Mouse (Mus musculus) layer of hippocampus, adult 11-12 months (tissue): ENCODE data around the gene Col4a2.

Experiments used
- DNase-seq: peaks from one replicate; pipeline ENCODE4 v3.0.0; 2022; ENCODE audit warnings: low spot score

The Col4a2 gene

GRCm38 (mm10) chr8:11324801-11325395 is 12.3 kb downstream of the Col4a2 start:
- no peak for DNase-seq

DNA sequence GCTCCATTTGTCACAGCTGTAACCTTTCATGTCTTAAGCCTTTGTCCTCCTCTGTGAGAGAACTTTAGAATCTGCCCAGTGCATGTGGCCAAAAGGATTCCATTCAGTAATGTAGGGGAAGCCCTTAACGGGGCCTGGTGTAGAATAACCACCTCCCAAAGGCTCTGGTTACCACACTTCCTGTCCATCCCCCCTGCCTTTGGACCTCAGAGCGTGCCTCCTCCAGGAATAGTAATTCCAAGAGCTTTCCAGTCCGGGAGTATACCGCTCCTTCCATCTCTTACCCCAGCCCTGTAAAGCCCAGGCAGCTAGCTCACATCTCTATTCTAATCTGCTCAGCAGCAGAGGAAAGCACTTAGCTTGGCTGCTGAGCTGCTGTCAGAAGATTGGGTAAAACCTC is 14.7 kb downstream of the Col4a2 start:
- DNase-seq: no peak

DNA sequence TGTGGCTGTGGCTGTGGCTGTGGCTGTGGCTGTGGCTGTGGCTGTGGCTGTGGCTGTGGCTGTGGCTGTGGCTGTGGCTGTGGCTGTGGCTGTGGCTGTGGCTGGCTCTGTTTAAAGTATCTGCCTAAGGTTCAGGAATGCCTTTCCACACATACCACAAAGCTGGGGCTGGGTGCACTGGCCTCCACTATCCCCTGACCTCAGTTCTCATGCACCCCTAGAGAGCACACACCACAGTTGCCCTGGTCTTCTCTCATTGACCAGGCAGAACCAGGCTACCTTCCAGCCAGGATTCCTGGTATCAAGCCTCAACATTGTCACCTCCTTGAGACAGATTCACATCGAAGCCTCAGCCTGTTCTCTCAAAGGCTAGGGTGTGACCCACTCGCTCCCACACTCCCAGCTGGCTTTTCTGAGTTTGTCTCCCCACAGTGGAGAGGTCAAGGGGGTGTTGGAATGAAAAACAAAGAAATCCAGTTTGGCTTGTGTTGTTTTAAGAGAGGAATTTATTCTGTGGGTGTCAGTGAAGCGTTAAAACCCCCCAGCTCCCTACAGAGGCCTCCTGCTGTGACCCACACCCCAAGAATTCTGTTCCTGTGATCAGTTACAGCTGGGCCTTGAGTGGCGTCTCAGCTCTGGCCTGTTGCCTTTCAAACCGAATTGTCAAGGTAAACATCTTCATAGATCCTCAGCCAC is 15.3 kb downstream of the Col4a2 start:
- no peak for DNase-seq

DNA sequence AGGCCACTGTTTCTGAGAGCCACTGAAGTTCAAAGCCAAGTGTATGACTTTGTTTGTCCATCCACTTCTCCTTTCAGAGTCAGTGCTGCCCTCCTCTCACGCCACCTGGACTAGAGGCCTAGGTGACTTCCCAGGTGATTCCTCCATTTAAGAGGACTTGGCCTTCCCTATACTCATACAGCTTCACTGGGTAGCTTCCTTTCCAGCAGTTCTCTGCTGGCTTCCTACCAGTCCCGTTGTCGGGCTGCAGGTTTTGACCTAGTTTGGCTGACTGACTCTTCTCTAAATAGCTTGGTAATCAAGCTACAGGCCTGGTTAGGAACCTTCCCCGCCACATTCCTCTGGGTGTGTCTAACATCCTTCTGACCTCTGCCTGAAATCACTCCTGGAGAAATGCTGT is 19.0 kb downstream of the Col4a2 start:
- DNase-seq: no peak

DNA sequence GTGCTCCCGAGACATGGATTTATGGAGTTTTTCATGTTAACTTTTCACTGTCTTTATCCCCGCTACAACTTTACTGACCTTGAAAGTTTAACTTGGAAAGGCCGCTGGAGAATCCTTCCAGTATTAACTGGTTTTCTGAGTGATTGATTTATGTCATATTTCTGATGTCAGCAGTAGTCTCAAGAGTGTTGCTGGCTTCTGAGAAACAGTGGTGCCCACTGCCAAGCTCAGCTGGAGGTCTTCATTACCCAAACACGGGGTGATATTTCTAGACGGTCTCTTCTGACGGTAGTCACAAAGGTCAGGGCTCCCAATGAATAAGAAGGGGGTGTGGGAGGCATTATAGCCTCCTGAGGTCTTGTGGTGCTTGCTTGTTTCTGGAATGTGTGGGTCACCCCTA is 21.1 kb downstream of the Col4a2 start:
- no peak for DNase-seq

GRCm38 (mm10) chr8:11334493-11334892 is 21.9 kb downstream of the Col4a2 start:
- no peak for DNase-seq

DNA sequence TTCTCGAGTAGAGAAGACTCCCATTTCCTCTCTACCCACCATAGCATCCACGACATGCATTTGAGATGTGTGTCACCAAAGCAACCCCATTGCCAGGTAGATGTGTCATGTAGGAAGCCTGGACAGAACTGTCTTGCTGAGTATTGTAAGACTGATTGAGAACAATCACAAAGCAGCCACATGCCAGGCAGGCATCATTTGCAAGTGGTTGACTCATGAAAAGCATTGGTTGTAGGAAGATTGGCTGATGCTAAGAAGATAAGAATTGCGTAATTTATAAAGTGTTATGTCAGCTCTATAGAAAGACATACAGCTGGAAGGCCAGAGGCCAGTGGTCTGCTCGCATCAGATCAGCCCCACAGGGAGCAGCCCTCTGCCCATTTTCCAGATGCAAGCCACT is 22.6 kb downstream of the Col4a2 start:
- no peak for DNase-seq

GRCm38 (mm10) chr8:11336346-11336745 is 23.7 kb downstream of the Col4a2 start:
- no peak for DNase-seq

GRCm38 (mm10) chr8:11337642-11338041 is 25.0 kb downstream of the Col4a2 start:
- no peak for DNase-seq

GRCm38 (mm10) chr8:11338507-11338906 is 25.9 kb downstream of the Col4a2 start:
- no peak for DNase-seq

- no peak for DNase-seq
These were observed 27.9 kb downstream of the Col4a2 start for GRCm38 (mm10) chr8:11340310-11341110.

- no peak for DNase-seq
These were observed 28.5 kb downstream of the Col4a2 start for GRCm38 (mm10) chr8:11341111-11341566.

DNA sequence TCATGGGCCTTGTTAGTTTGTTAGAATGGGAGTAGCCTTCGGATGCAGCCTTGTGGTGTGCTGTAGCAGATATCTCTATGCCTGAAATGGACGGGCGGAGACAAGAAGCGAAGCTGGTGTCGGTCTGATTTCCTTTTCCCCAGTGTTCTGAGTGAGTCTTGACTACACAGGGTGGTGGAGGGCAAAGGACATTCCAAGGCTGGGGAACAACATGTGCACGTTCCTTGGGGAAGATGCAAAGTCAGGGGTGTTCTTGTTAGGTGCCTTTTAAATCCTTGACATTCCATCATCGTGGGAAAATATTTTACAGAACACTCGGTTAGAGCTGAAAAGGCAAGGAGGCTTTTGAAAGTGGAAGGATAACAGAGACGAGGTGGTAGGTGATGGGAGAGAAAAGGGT is 31.9 kb downstream of the Col4a2 start:
- no peak for DNase-seq

GRCm38 (mm10) chr8:11346225-11346624 is 33.6 kb downstream of the Col4a2 start:
- no peak for DNase-seq

- no peak for DNase-seq
These were observed 35.1 kb downstream of the Col4a2 start for GRCm38 (mm10) chr8:11347699-11348098.

GRCm38 (mm10) chr8:11348622-11349021 is 36.0 kb downstream of the Col4a2 start:
- DNase-seq: no peak

DNA sequence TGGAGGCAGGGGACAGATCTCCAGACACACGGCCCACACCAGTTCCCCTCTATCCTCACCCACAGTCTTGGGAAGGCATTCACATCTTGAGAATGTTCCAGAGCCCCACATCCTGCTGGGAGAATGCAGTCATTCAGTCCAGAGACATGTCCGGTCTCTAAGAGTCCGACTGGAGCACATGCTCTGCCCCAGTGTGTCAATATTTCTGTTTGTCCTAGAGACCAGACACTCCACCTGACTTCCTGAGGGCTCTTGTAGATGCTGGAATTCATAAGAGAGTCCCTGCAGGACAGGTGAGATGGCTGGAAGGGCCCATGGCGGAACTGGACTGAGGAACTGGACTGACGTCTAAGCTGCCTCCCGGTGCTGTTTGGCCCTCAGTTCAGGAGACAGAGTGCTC is 38.8 kb downstream of the Col4a2 start:
- no peak for DNase-seq

GRCm38 (mm10) chr8:11352514-11352913 is 39.9 kb downstream of the Col4a2 start:
- no peak for DNase-seq

DNA sequence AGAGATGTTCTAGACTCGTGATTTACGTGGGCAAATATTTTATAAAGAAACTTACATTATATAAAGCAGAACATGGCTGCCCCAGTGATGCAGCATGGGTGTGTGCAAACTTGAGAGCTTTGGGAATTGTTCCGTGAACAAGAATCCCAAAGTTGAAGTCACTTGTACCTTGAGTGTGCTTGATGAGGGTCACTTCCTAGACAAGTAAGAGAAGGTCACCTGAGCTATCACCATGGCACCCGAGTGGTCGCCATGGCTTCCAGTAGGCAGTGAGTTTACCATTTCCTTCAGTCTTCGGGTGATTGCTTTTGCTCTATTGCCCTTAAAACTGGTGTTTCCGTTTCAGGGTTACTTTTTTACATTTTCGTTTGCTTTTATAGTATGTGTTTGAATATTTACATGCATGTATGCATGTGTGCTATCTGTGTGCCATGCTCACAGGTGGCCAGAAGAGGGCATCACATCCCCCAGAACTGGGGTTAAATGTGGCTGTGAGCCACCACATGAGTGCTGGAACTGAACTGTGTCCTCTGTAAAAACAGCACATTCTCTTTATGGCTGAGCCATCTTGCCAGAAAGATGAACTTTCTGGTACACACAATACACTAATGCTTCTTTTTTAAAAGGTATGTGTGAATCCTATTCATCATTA is 42.3 kb downstream of the Col4a2 start:
- no peak for DNase-seq

- no peak for DNase-seq
These were observed 43.3 kb downstream of the Col4a2 start for GRCm38 (mm10) chr8:11355900-11356299.

- DNase-seq: no peak
These were observed 44.2 kb downstream of the Col4a2 start for GRCm38 (mm10) chr8:11356776-11357175.

- no peak for DNase-seq
These were observed 45.4 kb downstream of the Col4a2 start for GRCm38 (mm10) chr8:11357921-11358436.
